Mouse (Mus musculus): ENCODE data around the gene Myo16.

DNA sequence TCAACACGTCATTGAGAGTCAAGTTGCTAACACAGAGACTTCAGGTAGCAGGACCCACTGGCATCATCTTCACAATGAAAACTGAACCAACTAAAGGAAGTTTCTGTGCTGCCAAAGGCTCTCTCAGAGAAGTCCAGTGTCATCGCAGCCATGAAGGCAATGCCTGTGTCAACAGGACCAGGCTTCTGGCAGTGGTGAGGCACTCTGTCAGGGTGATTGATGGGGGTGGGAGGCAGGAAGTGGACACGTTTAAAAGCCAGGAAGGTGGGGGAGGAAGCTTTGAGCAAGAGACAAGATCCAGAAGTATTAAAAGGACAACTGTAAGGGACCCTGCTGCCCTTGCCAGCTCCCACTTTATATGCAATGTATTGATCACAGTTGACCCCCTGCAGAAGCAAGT lies 314.8 kb downstream of the Myo16 start:
- TF ChIP-seq POLR2A (IDR thresholded peaks at IDR 0.05; ENCODE audit: control insufficient read depth, low read depth, low read length): no peak
- no peak for TF ChIP-seq CTCF (IDR thresholded peaks at IDR 0.05; ENCODE audit: control insufficient read depth, insufficient read depth, insufficient replicate concordance, low read depth, low read length)

Data from testis, adult 2 months (tissue).